Mouse (Mus musculus) ovary, adult 2 months (tissue): ENCODE data around the gene Cep95. TPM values are rescaled to one million over a fixed set of nuclear protein-coding genes. Genes with fewer than 3 reads are reported as not detected.

Experiments
- polyA plus RNA-seq: library from polyadenylated mRNA; depleted of rRNA; stranded (reverse); fragments of >200 nt; gene quantifications from 2 replicates; pipeline ENCODE4 v1.2.3, GENCODE M21; 2012; rRNA removed

The Cep95 gene
- polyA plus RNA-seq, result 1.8 and 2.8 TPM in 2 replicates

GRCm38 (mm10) chr11:106788775-106789459 lies at the start of gene Cep95, which contains the start of gene Ddx5:
TSS of gene Cep95 (plus strand) at chr11:106789252.
TSS of gene Ddx5 (minus strand) at chr11:106789185.

GRCm38 (mm10) chr11:106750121-106750751 lies 38.8 kb upstream of the Cep95 start, which contains the start of gene Pecam1:
TSS of gene Pecam1 (minus strand) at chr11:106750628.

GRCm38 (mm10) chr11:106751039-106752018 lies 37.7 kb upstream of the Cep95 start, which contains the start of gene Milr1:
TSS of gene Milr1 (plus strand) at chr11:106751226.

GRCm38 (mm10) chr11:106779388-106780088 lies 9.5 kb upstream of the Cep95 start, which contains the start of gene Polg2:
TSS of gene Polg2 (minus strand) at chr11:106779537.

Other genes with a start within 250 kb of the Cep95 start
- gene Tex2, start 175.8 kb upstream of the Cep95 start, polyA plus RNA-seq, result 20.7 and 22.8 TPM in 2 replicates
- gene Pecam1, start 38.6 kb upstream of the Cep95 start, polyA plus RNA-seq, result 27.7 and 30.2 TPM in 2 replicates
- gene Milr1, start 38.0 kb upstream of the Cep95 start, polyA plus RNA-seq, result 0.45 and 0.58 TPM in 2 replicates
- gene Polg2, start 9.7 kb upstream of the Cep95 start, polyA plus RNA-seq, result 8.5 and 10.7 TPM in 2 replicates
- 676 and 1,661 TPM in 2 replicates for gene Ddx5, start 67 bp upstream of the Cep95 start, polyA plus RNA-seq
- gene Smurf2, start 131.5 kb downstream of the Cep95 start, polyA plus RNA-seq, result 6.3 TPM in 2 replicates
- gene Kpna2, start 210.3 kb downstream of the Cep95 start, polyA plus RNA-seq, result 25.7 and 27.9 TPM in 2 replicates
- 7.6 and 7.7 TPM in 2 replicates for gene 1810010H24Rik, start 236.4 kb downstream of the Cep95 start, polyA plus RNA-seq